Mouse (Mus musculus) monocyte, adult 2 months (primary cell): ENCODE results near the gene Rassf1.

Experiments
- DNase-seq, 2 experiments: peaks; one replicate each; pipeline ENCODE4 v3.0.0; 2022; ENCODE audit warnings: low spot score in 2 of 2, low read depth in 1 of 2

Gene Rassf1

DNA sequence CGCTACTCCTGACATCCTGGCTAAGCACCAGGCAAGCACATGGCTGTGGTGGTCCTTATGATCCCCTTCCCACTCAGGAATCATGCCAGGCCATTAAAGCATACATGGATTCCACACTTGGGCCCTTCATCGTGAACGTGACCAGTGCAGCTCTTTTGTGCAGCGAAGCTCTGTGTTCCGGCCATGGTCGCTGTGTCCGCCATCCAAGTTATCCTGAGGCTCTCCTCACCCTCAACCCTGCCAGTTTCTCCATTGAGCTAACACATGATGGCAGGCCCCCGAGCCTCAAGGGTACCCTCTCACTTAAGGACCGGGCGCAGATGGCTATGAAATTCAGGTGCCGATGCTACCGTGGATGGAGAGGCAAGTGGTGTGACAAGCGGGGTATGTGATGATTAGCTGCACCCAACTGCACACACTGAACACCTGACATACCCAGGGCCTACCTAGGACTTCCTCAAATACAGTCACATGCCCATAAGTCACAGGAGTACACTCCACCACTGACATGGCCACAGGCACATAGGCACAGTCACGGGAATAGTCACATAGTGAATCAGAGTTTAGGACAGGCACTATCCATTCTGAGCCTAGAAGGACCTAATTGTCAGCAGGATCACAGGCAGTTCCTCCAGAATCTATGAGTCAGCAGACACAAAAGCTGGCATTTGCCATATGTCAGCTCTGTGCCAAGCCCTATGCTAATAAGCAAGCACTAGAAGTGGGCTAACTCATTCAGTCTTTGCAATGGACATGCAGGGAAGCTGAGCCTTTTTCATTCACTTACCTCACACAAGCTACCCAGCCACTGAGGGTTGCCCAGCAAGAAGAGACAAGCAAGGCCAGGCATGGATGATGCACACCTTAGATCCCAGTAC lies 27.9 kb downstream of the Rassf1 start:
- DNase-seq: no peak

DNA sequence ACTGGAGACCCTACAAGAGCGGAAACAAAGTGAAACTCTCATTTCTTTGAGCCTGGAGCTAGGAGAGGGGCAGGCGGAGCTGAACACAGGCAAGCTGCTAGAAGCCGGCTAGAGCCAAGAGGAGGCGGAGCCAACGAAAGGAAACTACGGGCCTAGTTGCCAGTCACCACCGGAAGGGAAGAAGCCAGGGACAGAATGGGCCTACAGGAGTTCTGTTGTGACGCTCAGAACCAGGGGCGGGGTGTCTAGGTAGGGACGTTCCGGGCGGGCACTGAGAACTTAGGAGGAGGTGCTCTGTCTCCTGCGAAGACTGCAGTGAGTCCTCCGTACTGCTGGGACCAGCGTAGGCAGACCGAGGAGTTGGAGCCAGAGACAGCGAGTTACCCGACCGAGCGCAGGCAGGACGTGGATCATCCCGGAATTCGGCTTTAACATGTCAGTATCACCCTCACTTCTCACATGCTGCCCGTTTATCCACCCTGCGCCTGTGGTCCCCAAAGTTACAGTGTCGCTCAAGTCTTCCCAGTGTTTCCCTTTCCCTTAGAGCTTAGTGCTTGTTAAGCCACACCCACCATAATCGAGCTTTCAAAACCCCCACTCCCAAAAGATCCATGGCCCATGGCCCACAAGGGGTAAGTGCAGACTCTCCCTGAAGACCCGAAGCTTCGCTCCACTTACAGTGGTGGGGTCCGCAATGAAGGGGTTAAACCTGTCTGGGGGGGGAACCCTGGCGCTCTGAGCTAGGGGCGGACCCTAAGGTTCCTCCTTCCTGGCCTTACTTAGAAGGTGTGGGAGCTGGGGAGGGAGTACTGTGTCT lies 29.4 kb downstream of the Rassf1 start, which contains the start of gene Hyal3:
Gene Hyal3, plus strand, starts transcription at position 318 of the 817 bp plus-strand sequence.
- DNase-seq: peak in 1 of 2 experiments; percentile 67

DNA sequence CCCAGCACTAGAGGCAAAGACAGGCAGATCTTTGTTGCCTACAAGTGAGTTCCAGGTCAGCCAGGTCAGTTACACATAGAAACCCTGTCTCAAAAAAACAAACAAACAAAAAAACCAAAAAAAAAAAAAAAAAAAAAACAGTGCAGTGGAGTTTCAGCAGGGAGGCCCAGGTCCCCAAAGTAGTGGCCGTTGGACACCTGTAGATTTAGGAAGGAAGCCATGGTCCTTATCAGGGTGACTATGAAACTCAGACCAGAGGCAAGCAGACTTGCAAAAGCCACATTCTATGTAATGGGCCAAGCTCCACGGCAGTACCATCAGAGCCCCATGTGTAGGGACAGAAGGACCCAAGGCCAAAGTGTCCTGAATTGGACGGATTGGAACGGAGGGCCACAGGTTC lies 30.2 kb downstream of the Rassf1 start:
- DNase-seq: no peak

DNA sequence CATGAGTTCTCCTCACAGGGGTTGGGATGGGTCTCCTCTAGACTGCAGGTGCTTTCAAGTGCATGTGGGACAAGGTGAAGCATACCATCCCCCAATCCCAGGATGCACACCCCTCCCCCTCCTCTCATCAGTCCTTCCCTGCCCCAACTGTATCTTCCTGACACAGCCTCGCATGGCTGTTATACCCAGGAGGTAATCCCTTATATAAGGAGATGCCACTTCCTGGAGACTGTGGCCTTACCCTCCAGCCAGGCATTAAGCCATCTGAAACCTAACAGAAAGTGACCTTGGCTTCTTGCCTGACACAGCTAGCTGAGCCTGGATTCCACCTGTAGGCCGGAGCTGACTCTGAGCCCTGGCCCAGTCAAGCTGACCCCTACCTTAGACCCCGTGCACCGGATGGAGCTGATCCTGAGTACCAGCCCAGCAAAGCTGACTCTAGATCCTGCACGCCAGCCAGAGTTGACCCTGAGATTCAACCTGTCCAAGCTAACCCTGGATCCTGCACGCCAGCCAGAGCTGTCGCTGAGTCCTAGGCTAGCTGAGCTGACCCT lies 31.2 kb downstream of the Rassf1 start:
- DNase-seq: no peak

DNA sequence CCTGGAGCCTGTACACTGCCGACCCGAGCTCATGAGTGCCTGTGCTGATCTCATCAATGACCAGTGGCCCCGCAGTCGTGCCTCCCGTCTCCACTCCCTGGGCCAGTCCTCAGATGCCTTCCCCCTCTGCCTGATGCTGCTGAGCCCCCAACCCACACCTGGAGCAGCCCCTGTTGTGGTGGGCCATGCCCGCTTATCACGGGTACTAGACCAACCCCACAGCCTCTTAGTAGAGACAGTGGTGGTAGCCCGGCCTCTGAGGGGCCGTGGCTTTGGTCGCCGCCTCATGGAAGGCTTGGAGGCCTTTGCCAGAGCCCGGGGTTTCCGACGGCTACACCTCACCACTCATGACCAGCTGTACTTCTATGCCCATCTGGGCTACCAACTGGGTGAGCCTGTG lies 31.8 kb downstream of the Rassf1 start:
- no peak for DNase-seq

DNA sequence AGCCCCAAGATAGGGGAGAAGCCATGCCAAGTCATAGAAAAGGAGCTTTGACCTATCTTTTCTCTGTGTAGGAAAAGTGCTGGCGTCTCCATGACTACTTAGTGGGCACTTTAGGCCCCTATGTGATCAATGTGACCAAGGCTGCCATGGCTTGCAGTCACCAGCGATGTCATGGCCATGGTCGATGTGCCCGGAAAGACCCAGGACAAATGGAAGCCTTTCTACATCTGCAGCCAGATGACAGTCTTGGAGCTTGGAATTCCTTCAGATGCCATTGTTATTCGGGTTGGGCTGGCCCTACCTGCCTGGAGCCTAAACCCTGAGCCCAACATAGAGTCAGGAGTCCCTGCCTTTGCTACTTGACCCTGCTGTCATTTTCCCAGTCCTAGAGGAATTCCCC lies 35.1 kb downstream of the Rassf1 start:
- DNase-seq: no peak

DNA sequence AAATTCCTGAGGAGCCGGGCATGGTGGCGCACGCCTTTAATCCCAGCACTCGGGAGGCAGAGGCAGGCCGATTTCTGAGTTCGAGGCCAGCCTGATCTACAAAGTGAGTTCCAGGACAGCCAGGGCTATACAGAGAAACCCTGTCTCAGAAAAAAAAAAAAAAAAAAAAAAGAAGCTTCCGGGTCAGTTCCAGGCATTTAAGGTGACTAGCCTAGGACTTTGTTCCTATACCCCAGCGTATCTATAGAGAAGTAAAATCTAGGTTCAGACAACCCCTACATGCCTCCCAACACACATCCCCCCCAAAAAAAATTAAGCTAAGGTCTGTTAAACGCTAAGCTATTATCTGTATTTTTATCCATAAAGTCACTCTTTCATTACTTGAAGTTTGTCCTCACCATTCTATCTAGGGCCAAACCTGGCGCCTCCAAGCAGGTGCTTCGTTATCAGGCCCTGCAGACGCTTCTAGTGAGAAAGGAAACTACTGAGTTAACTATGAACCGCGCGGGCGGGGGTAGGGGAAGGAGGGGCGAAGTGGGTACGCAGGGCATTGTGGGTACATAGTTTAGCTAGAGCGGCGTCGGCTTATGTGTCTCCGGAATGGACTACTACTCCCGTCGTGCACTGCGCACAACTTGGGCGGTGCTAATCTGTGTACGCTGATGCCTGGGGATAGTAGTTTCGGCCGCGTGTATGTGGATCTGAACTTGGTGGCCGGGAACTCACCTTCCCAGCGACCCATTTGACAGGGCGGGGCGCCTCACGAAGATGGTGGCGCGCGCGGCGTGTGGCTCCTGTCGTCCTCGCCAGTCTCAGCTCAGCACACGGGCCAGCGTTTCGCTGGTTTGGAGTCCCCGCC lies 35.8 kb downstream of the Rassf1 start, which contains the start of gene Ifrd2:
Gene Ifrd2, plus strand, starts transcription at position 669 of the 859 bp plus-strand sequence.
- DNase-seq: peak; percentile 93 to 95

DNA sequence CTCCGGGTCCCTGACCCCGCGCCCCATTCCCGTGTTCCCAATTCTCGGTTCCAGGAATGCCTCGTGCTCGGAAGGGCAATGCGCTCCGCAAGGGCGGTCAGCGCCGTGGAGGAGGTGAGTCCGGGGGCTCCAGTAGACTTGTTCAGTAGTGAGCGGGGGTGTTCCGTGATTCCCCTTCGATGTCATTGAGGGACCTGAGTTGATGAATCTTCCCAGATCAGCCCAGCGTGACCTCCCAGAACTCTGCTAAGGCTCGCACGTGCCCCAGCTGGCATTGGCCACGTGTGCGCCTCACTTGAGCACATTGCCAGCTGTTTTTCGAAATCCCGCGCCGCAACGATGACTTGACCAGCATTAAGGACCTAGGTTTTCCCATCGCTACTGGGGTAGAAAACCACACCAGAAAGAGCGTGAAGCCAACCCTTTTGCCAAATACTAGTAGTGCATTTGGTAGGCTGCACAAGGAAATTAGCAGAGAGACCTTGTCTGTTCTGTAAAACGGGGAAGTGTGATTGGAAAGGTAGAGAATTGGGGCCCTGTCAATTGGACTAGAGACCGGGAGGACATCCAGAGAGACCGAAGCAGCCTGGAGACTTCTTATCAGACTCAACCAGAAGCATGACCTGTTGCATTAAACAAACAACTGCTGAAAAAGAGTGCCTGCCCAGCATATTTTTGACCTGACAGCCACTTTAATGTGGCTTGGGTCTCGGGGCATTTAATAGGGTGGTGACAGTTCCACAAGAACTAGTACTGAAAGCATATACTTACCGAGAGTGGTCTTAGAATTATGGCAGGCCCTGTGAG lies 36.7 kb downstream of the Rassf1 start:
- no peak for DNase-seq

DNA sequence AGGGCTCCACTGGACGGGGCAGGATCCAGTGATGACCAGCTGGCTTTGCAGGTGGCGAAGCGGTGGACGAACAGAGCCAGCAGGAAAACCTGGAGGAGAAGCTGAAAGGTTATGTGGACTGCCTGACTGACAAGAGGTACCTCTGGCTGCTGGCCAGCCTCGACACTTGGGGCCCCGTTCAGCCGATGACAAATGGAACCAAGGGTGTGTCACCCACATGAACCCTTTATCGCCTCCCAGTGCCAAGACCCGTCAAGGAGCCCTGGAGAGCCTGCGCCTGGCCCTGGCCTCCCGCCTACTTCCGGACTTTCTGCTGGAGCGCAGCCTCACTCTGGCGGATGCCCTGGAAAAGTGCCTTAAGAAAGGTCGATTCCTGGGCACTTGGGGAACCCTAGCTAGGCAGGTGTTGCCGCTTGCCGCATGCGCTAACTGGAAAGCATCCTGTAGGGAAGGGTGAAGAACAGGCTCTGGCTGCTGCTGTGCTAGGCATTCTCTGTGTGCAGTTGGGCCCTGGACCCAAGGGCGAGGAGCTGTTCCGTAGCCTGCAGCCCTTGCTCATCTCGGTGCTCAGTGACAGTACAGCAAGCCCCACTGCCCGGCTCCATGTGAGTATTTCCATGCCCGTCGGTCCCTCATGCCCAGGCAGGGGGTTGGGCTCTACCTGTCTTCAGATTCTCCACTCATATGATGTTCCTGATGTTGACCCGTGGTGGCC lies 38.9 kb downstream of the Rassf1 start:
- DNase-seq: no peak

DNA sequence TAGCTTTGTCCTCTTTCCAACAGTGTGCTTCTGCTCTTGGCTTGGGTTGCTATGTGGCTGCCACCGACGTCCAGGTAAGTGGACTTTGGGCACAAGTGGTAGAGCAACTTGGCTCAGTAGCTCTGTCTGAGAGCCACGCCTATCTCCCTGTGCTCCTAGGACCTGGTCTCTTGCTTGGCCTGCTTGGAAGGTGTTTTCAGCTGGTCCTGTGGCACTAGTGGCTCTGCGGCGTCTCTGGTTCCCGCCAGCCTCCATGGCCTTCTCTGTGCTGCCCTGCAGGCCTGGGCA lies 39.4 kb downstream of the Rassf1 start:
- no peak for DNase-seq

DNA sequence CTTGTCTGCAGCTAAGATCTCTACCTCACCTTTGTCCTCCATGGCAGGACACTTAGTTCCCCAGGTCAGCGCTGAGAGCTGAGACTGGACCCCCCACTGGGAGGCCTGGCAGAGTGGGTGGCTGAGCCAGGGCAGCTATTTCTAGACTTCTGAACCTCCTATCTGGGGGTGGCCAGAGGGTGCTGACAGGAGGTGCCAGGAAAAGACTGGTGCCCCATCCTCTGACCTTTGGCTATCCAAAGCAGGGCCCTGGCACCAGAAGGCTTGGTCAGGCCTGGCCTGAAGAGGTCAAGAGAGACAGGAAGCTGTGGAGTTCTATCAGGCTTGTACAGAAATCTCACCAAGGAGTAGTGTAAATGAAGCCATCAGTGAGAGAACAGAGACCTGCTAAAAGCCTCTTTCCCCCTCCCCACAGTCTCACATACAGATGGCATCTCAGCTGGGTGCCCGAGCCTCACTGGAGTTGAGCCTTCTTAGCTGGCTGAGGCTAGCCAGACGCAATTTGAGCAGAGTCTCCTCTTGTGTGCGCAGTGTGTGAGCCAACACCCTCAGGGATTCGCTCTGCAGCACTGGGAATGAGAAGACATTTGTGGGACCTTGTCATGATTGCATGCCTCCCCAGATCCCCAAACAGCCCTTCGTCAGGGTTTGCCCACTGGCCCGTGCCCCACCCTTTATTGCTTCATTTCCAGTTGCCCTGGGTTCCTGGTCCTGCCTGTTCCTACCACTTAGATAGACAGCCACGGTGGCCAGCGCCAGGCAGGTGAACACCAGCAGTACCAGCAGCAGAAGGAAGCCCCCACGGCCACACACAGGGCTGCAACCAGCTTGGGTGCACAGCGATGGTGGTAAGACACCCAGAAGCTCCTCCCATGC lies 42.0 kb downstream of the Rassf1 start:
- no peak for DNase-seq

DNA sequence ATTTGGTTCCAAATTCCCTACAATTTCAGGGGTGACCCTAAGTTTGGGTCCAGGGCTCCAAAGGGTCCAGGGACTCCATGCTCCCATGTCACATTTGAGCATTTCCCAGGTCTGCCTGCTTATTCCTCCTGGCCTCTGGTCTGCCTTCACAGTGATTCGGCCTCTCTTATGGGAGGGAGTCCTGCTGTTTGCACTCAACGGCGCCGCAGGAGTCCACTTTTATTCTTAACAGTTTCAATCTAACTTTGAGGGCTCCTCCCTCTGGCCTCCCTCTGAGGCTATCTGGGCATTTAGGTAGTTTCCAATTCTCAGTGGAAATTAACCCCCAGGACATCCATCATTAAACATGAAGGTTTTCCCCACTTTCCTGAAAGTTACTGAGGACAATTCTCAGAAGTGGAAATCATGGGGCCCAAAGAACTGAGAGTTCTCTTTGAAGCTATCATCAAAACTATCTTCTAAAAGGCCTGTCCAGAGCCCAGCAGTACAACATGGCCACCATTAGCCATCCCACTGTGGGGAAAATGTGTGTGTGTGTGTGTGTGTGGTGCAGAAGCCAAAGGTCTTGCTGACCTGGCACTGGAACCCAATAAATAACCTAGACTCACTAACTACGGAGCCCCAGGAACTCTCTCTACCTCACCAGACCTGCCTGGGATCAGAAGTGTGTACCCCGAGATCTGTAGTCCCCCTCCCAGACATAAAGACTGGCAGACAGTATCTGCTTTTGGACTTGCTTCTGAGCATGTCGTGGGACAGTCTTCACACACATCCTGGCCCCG lies 43.1 kb downstream of the Rassf1 start:
- DNase-seq: no peak

DNA sequence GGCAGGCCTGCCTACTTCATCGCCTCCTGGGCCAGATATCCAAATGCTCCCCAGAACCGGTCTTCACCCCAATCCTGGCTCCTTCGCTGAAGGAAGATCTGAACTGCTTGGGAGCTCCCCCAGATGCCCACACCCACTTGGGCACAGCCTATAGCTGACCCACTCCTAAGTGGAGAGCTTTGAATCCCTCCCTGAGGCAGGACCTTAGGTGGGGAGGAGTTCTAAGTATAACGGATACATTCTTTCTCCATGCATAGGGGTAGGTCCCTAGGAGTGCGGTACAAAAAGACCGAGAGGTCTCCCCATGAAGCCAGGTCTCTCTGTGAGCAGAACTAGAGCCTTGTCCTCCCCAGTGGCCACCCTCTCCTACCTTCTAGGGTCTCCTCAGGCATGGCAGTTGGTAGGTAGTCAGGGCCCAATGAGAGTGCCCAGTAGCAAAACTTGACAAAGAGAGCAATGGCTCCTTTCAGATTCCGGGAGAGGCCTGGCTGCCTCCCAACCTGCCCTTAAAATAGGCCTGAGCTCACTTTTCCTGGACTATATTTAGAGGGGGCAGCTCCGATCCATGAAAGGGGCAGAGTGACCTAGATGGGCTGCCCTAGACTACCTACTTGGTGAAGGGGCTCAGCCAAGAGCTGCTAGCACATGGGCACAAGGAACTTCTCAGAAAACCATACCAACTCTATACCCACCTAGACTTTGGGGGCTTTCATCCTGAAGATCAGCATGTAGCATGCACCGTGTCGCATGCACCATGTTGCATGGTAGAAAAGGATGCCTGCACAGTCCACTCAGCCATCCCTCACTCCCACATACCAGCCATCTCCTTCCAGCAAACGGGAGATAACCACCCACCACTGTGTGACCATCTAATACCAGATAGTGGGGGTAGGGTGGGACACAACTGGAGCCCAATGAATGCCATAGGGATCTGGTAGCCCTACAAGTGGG lies 45.5 kb downstream of the Rassf1 start:
- no peak for DNase-seq

DNA sequence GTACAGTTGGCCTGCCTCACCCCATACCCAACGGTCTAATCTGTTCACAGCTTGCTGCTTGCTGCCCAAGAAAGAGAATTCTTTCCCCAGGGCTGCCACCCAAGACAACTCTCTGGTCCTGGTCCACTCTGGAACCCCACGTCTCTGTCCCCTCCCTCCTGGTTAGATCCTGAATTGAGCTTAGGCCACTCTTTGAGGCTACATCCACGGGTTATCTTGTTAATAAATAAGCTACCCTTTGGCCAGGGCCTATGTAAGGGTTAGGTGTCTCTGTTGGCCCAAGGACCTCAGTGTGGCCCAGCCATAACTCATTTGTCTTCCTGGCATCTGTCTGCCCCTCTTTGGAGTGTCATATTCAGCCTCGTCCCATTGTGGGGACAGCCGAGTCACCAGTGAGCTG lies 47.0 kb downstream of the Rassf1 start:
- DNase-seq: no peak

DNA sequence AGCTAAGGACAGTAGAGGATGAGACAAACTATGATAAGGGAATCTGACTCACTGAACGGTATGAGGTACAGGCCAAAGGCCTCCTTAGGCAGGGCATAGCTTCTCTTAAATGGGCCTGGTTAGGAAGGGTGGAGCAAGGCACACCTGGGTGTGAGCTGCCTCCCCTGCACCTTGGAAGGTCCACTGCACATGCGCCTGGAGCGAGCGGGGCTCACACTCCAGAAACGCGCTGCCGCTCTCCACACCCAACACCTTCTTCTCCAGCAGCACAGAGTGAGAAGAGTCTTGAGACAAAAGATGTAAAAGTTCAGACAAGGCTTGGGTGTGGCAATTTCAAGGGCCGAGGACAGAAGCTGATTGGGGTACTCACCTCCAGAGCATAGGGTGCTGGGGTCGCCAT lies 48.1 kb downstream of the Rassf1 start:
- DNase-seq: no peak

DNA sequence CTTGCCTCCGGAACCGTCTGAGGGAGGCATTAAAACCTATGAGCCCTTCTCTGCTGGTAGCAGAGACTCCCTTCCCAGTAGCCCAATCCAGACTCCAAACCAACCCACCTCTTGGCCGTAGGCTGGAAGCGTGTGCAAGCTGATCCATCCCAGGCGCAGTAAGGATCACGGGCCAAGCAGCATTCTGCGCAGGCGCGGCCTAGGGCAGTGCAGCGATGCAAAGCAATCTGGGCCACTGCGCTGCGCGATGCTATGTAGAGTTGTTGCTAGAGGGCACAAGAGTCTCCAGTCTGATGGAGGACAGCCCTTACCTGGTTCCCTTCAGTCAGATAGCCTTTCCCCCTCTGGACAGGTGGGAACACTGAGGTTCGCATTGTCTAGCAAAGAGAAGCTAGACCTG lies 48.5 kb downstream of the Rassf1 start:
- DNase-seq: no peak

DNA sequence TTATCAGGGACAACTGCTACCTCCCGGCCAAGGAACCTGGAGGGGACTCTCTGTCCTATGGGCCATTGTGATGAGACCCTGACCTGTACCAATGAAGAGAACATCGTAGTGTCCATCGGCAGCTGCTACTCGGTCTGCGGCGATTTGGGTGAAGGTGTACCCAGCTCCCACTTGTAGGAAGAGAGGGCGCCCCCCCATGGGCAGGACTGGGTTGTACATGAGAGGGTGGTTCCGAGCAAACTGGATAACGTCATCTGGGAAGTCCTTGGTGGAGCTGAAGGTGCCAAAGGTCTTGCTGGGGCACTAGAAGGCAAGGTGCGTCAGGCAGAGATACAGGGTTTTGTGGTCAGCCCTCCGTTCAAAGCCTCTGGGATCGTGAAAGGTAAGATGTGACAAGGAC lies 49.4 kb downstream of the Rassf1 start:
- no peak for DNase-seq
